Mouse (Mus musculus): ENCODE results near the gene Mcoln1. TPM values are rescaled to one million over a fixed set of nuclear protein-coding genes. Genes with fewer than 3 reads are reported as not detected.

Mcoln1 gene
- polyA plus RNA-seq (2015; fragmentation: Nextera tagmentation; extraction: Ambion mirVana) = 90.1 and 92.0 TPM in 2 replicates

- Histone ChIP-seq H3K9ac (peak within 1 kb of the TSS; percentile 88), H3K4me3 (peak within 1 kb of the TSS; percentile 75), H3K4me2 (peak within 1 kb of the TSS; percentile 82), H3K27ac (peak within 1 kb of the TSS; percentile 92), H3K9me3 (peaks cover 7% of the 10 kb centered on the region; the same call in 1 of the 2 replicates), H3K27me3 (no peaks in the 10 kb centered on the region), H3K4me1 (replicated peaks) (peaks cover 55% of the 10 kb centered on the region), H3K36me3 (peaks cover 30% of the 10 kb centered on the region)
- peak; percentile 91 for ATAC-seq (ENCODE audit: low FRiP score)
- under 1% methylated on average over 70 of the region's 70 CpGs for WGBS
Observed at GRCm38 (mm10) chr8:3500235-3501090, at the start of gene Mcoln1. Mcoln1 (plus strand) TSS chr8:3500457.

GRCm38 (mm10) chr8:3450670-3451069 lies 49.6 kb upstream of the Mcoln1 start:
- ATAC-seq (ENCODE audit: low FRiP score) = peak; percentile 40; the same call in 1 of the 2 replicates
- WGBS = 29% methylated on average over 5 of the region's 5 CpGs

GRCm38 (mm10) chr8:3451992-3452391 lies 48.3 kb upstream of the Mcoln1 start:
- no peak overlapping the region for H3K4me2 ChIP-seq
- H3K27ac ChIP-seq = no peak overlapping the region
- H3K9me3 ChIP-seq = no peaks in the 10 kb centered on the region
- 97% methylated on average over 25 of the region's 25 CpGs for WGBS
- no peak for ATAC-seq (ENCODE audit: low FRiP score)
- H3K9ac ChIP-seq = no peak overlapping the region
- H3K27me3 ChIP-seq = no peaks in the 10 kb centered on the region
- H3K4me1 ChIP-seq (replicated peaks) = no peaks in the 10 kb centered on the region
- peaks cover 94% of the 10 kb centered on the region for H3K36me3 ChIP-seq
- H3K4me3 ChIP-seq = no peak overlapping the region

More at GRCm38 (mm10) chr8:3450670-3451069, 49.6 kb upstream of the Mcoln1 start:
- Histone ChIP-seq H3K9ac (no peak overlapping the region), H3K36me3 (peaks cover 93% of the 10 kb centered on the region), H3K27ac (no peak overlapping the region), H3K4me1 (replicated peaks) (no peaks in the 10 kb centered on the region), H3K4me3 (no peak overlapping the region), H3K4me2 (no peak overlapping the region), H3K9me3 (no peaks in the 10 kb centered on the region), H3K27me3 (no peaks in the 10 kb centered on the region)

- no peak overlapping the region for H3K4me2 ChIP-seq
- ATAC-seq (ENCODE audit: low FRiP score) = no peak
Observed at GRCm38 (mm10) chr8:3463248-3463647, 37.0 kb upstream of the Mcoln1 start.

GRCm38 (mm10) chr8:3464309-3464708 lies 35.9 kb upstream of the Mcoln1 start:
- Histone ChIP-seq H3K4me1 (replicated peaks) (peaks cover 10% of the 10 kb centered on the region; the same call in 1 of the 2 replicates), H3K36me3 (peaks cover 5% of the 10 kb centered on the region), H3K27ac (no peak overlapping the region), H3K9me3 (no peaks in the 10 kb centered on the region), H3K9ac (no peak overlapping the region), H3K4me2 (no peak overlapping the region), H3K4me3 (no peak overlapping the region), H3K27me3 (no peaks in the 10 kb centered on the region)
- WGBS = 56% methylated on average over 5 of the region's 5 CpGs
- ATAC-seq (ENCODE audit: low FRiP score) = no peak

More at GRCm38 (mm10) chr8:3463248-3463647, 37.0 kb upstream of the Mcoln1 start:
- 90% methylated on average over 2 of the region's 2 CpGs for WGBS
- Histone ChIP-seq H3K36me3 (peaks cover 15% of the 10 kb centered on the region), H3K4me3 (no peak overlapping the region), H3K9ac (no peak overlapping the region), H3K4me1 (replicated peaks) (peaks cover 8% of the 10 kb centered on the region; the same call in 1 of the 2 replicates), H3K9me3 (no peaks in the 10 kb centered on the region), H3K27ac (no peak overlapping the region), H3K27me3 (no peaks in the 10 kb centered on the region)

GRCm38 (mm10) chr8:3467006-3467885 lies 33.0 kb upstream of the Mcoln1 start, which contains the start of gene Pex11g:
Pex11g (minus strand) TSS chr8:3467680.
- Histone ChIP-seq H3K27me3 (no peaks in the 10 kb centered on the region), H3K9ac (peak within 1 kb of the TSS; percentile 73), H3K4me2 (peak within 1 kb of the TSS; percentile 61), H3K36me3 (no peaks in the 10 kb centered on the region), H3K4me1 (replicated peaks) (peaks cover 10% of the 10 kb centered on the region; the same call in 1 of the 2 replicates), H3K27ac (peak within 1 kb of the TSS; percentile 84), H3K4me3 (peak within 1 kb of the TSS; percentile 46), H3K9me3 (no peaks in the 10 kb centered on the region)
- 9% methylated on average over 32 of the region's 32 CpGs for whole genome bisulfite sequencing
- peak; percentile 95 for ATAC-seq (ENCODE audit: low FRiP score)

GRCm38 (mm10) chr8:3467886-3468545 lies 32.2 kb upstream of the Mcoln1 start:
- Histone ChIP-seq H3K4me3 (peak overlapping the region; percentile 46), H3K9ac (peak overlapping the region; percentile 73), H3K9me3 (no peaks in the 10 kb centered on the region), H3K4me1 (replicated peaks) (peaks cover 10% of the 10 kb centered on the region; the same call in 1 of the 2 replicates), H3K27me3 (no peaks in the 10 kb centered on the region), H3K36me3 (no peaks in the 10 kb centered on the region), H3K27ac (peak overlapping the region; percentile 84), H3K4me2 (peak overlapping the region; percentile 61)
- ATAC-seq (ENCODE audit: low FRiP score) = no peak; the same call in 1 of the 2 replicates
- WGBS = 55% methylated on average over 9 of the region's 9 CpGs

GRCm38 (mm10) chr8:3468838-3469237 lies 31.4 kb upstream of the Mcoln1 start:
- ATAC-seq (ENCODE audit: low FRiP score) = no peak
- WGBS = 100% methylated on average over 1 of the region's 1 CpGs
- H3K27me3 ChIP-seq = no peaks in the 10 kb centered on the region
- no peak overlapping the region for H3K9ac ChIP-seq
- no peaks in the 10 kb centered on the region for H3K36me3 ChIP-seq
- H3K4me2 ChIP-seq = no peak overlapping the region
- no peaks in the 10 kb centered on the region for H3K9me3 ChIP-seq
- no peak overlapping the region for H3K4me3 ChIP-seq
- H3K27ac ChIP-seq = no peak overlapping the region
- H3K4me1 ChIP-seq (replicated peaks) = peaks cover 10% of the 10 kb centered on the region; the same call in 1 of the 2 replicates

GRCm38 (mm10) chr8:3470562-3470961 lies 29.7 kb upstream of the Mcoln1 start, which contains the start of gene Tex45:
Tex45 (plus strand) TSS chr8:3470862.
- ATAC-seq (ENCODE audit: low FRiP score) = no peak
- Histone ChIP-seq H3K4me2 (no peak within 1 kb of the TSS), H3K9me3 (no peaks in the 10 kb centered on the region), H3K4me1 (replicated peaks) (peaks cover 10% of the 10 kb centered on the region; the same call in 1 of the 2 replicates), H3K4me3 (no peak within 1 kb of the TSS), H3K27ac (no peak within 1 kb of the TSS), H3K27me3 (0 out of 2 replicates have a peak, but pooled peaks cover 4% of the 10 kb centered on the region), H3K9ac (no peak within 1 kb of the TSS), H3K36me3 (no peaks in the 10 kb centered on the region)

- ATAC-seq (ENCODE audit: low FRiP score) = peak; percentile 63
- Histone ChIP-seq H3K4me3 (peak overlapping the region; percentile 35), H3K36me3 (no peaks in the 10 kb centered on the region), H3K9me3 (no peaks in the 10 kb centered on the region), H3K9ac (peak overlapping the region; percentile 66), H3K27ac (no peak overlapping the region), H3K4me1 (replicated peaks) (peaks cover 7% of the 10 kb centered on the region), H3K4me2 (peak overlapping the region; percentile 57), H3K27me3 (0 out of 2 replicates have a peak, but pooled peaks cover 8% of the 10 kb centered on the region)
- 33% methylated on average over 37 of the region's 37 CpGs for WGBS
Observed at GRCm38 (mm10) chr8:3475715-3476429, 24.4 kb upstream of the Mcoln1 start.

- 76% methylated on average over 4 of the region's 4 CpGs for WGBS
- Histone ChIP-seq H3K4me1 (replicated peaks) (peaks cover 7% of the 10 kb centered on the region), H3K27me3 (0 out of 2 replicates have a peak, but pooled peaks cover 8% of the 10 kb centered on the region), H3K36me3 (no peaks in the 10 kb centered on the region), H3K9ac (no peak overlapping the region), H3K9me3 (no peaks in the 10 kb centered on the region), H3K4me3 (no peak overlapping the region), H3K27ac (no peak overlapping the region), H3K4me2 (no peak overlapping the region)
- no peak for ATAC-seq (ENCODE audit: low FRiP score)
Observed at GRCm38 (mm10) chr8:3480221-3480785, 20.0 kb upstream of the Mcoln1 start.
